Mouse (Mus musculus) MEL (cell line): ENCODE data around the gene Sult1d1. TPM values are rescaled to one million over a fixed set of nuclear protein-coding genes. Genes with fewer than 3 reads are reported as not detected.
"Not testable (repeated sequence)": the region's sequence is repeated elsewhere in the genome, so short reads cannot be mapped to it uniquely, and the experiment has no call there.

Experiments used
- DNase-seq: peaks from one replicate; pipeline ENCODE4 v3.0.0; 2011; ENCODE audit warnings: low read depth, low spot score
- H3K27ac ChIP-seq: 2 replicates; pipeline ENCODE4 v1.5.1; 2012; ENCODE audit warnings: low read depth, mild to moderate bottlenecking, control low read depth, low read length, moderate library complexity; ENCODE audit not compliant: control insufficient read depth
- H3K27me3 ChIP-seq, 2 experiments: fragments of 150-350 bp in 1 of 2; sonication (generic) in 1 of 2; 2 replicates each; pipeline ENCODE4 v1.6.1; 2012; ENCODE audit warnings: low read length in 2 of 2, mild to moderate bottlenecking in 2 of 2, improper control_type of control experiment in 1 of 2, moderate library complexity in 1 of 2; ENCODE audit not compliant: insufficient read depth in 2 of 2, control insufficient read depth in 1 of 2
- H3K36me3 ChIP-seq, 2 experiments: 2 replicates each; pipeline ENCODE4 v1.6.1; 2012 to 2014; ENCODE audit warnings: low read length in 2 of 2, improper control_type of control experiment in 1 of 2, inconsistent platforms in 1 of 2, mild to moderate bottlenecking in 1 of 2; ENCODE audit not compliant: insufficient read depth in 2 of 2, control insufficient read depth in 1 of 2
- H3K4me1 ChIP-seq, 2 experiments: fragments of 150-350 bp in 1 of 2; sonication (generic) in 1 of 2; 2 replicates each; pipeline ENCODE4 v1.6.1; 2012; ENCODE audit warnings: low read length in 2 of 2, improper control_type of control experiment in 1 of 2, mild to moderate bottlenecking in 1 of 2; ENCODE audit not compliant: insufficient read depth in 2 of 2, control insufficient read depth in 1 of 2
- H3K4me3 ChIP-seq, 2 experiments: fragments of 150-350 bp in 1 of 2; sonication (generic) in 1 of 2; 2 replicates each; pipeline ENCODE4 v1.5.1; 2012; ENCODE audit warnings: low read depth in 2 of 2, low read length in 2 of 2, mild to moderate bottlenecking in 2 of 2, moderate library complexity in 2 of 2, control low read depth in 1 of 2, improper control_type of control experiment in 1 of 2; ENCODE audit not compliant: control insufficient read depth in 1 of 2, insufficient read depth in 1 of 2
- H3K79me2 ChIP-seq: 2 replicates; pipeline ENCODE4 v1.6.1; 2012; ENCODE audit warnings: mild to moderate bottlenecking, low read length, moderate library complexity; ENCODE audit not compliant: control insufficient read depth, poor library complexity, insufficient read depth
- H3K9ac ChIP-seq: 2 replicates; pipeline ENCODE4 v1.6.1; 2012; ENCODE audit warnings: low read depth, mild to moderate bottlenecking, control low read depth, low read length, moderate library complexity; ENCODE audit not compliant: control insufficient read depth, poor library complexity, severe bottlenecking
- H3K9me3 ChIP-seq: fragments of 150-350 bp; sonication (generic); replicated peaks from 2 replicates; pipeline ENCODE4 v1.6.1; 2012; ENCODE audit warnings: mild to moderate bottlenecking, low read length, improper control_type of control experiment, moderate library complexity; ENCODE audit not compliant: insufficient read depth
- E2F4 ChIP-seq: IDR thresholded peaks from 2 replicates; pipeline ENCODE4 v1.6.1; 2011; ENCODE audit warnings: low read depth, low read length, improper control_type of control experiment, borderline replicate concordance
- EP300 ChIP-seq, 2 experiments: IDR thresholded peaks; 2 replicates each; pipeline ENCODE4 v1.6.1; 2011; ENCODE audit warnings: improper control_type of control experiment in 2 of 2, low read length in 2 of 2, low read depth in 1 of 2, mild to moderate bottlenecking in 1 of 2
- ETS1 ChIP-seq: IDR thresholded peaks from 2 replicates; pipeline ENCODE4 v1.6.1; 2012; ENCODE audit warnings: low read depth, mild to moderate bottlenecking, inconsistent platforms, low read length, improper control_type of control experiment, moderate library complexity
- MAFK ChIP-seq: IDR thresholded peaks from 2 replicates; pipeline ENCODE4 v1.6.1; 2011; ENCODE audit warnings: low read depth, mild to moderate bottlenecking, low read length, improper control_type of control experiment, borderline replicate concordance
- NELFE ChIP-seq: IDR thresholded peaks from 2 replicates; pipeline ENCODE4 v1.6.1; 2011; ENCODE audit warnings: low read depth, low read length, improper control_type of control experiment
- NRF1 ChIP-seq: IDR thresholded peaks from 2 replicates; pipeline ENCODE4 v1.6.1; 2014; ENCODE audit warnings: low read depth, mild to moderate bottlenecking, inconsistent platforms, low read length, improper control_type of control experiment, moderate library complexity; ENCODE audit not compliant: poor library complexity, insufficient read depth, severe bottlenecking
- RCOR1 ChIP-seq: IDR thresholded peaks from 2 replicates; pipeline ENCODE4 v1.6.1; 2012; ENCODE audit warnings: low read depth, mild to moderate bottlenecking, inconsistent platforms, low read length, improper control_type of control experiment
- polyA plus RNA-seq, 2 experiments: library from polyadenylated mRNA; stranded (reverse) in 1 of 2; unstranded in 1 of 2; fragments of >175 nt in 1 of 2; fragments of >200 nt in 1 of 2; gene quantifications; 2 replicates each; pipeline versions ENCODE4 v1.2.1 to v1.2.4; 2012; ENCODE audit warnings: low replicate concordance in 2 of 2, low read depth in 1 of 2; ENCODE audit not compliant: insufficient read length in 2 of 2, insufficient read depth in 1 of 2, missing spikeins in 1 of 2
- total RNA-seq: library from RNA; depleted of rRNA; stranded (reverse); fragments of 300-350 nt; gene quantifications from 2 replicates; pipeline ENCODE4 v1.2.3, GENCODE M21; 2012; rRNA removed

Sult1d1 gene
- total and polyA plus RNA-seq, 3 experiments, result not detected

DNA sequence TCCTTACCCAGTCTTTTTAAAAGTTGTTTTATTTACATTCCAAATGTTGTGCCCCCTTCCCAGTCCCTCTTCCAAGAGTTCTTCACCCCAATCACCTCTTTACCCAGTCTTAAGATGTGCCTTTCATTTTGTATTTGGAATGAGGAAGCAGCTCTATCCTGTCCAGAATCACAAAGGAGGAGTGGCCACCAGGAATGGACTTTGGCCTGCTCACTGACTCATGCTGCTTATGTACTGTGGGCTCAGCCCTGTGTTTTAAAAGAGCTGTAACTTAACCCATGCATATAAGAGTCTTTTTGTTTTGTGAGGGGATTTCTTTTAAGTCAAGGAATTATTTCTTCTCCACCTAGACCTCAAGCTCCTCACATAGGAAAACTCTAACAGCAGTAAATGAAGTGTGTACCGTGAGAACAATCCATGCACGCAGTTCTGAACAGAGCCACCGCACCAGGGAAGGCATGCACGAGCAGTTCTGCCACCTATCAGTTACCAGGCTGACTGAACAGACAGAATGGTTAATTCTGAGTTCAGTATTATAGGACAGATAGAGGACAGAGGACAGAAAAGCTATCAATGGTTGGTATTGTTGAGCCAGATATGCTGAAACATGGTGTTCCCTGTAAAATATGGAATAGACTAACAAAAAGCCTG lies 32.7 kb downstream of the Sult1d1 start:
- Histone ChIP-seq H3K27me3 (no peaks in the 10 kb centered on the region), H3K9ac (no peak overlapping the region), H3K9me3 (no peaks in the 10 kb centered on the region)
- no peak for DNase-seq
- TF ChIP-seq RCOR1 (no peak), EP300 (IDR thresholded peaks at IDR 0.05; ENCODE audit: low read depth in 1 of 2, low read length in 2 of 2) (no peak), E2F4 (no peak)
- TF ChIP-seq, all 39 proteins: peak for 0
- Histone ChIP-seq H3K4me1 (no peaks in the 10 kb centered on the region), H3K4me3 (no peak overlapping the region), H3K79me2 (no peaks in the 10 kb centered on the region), H3K27ac (no peak overlapping the region), H3K36me3 (no peaks in the 10 kb centered on the region)

DNA sequence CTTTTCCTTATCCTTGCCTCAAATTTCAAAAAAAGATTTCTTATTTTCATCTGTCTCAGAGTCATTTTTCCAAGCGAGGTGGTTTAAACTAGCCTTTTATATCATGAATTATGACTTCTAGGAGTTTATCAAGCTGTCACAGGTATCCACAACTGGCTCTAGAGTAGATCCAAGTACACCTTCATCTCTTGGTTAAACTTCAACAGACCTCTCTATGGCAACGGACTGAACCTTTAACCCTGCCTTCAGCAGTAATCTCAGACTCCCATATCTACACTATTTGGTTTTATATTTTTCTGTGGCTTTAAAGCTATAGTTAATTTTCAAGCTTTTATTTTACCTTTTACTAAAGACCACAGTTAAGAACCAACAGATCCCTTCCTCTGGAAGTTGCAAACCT lies 36.5 kb downstream of the Sult1d1 start:
- no peak for TF ChIP-seq ETS1
- no peak for TF ChIP-seq MAFK
- H3K36me3 ChIP-seq, result no peaks in the 10 kb centered on the region
- H3K9ac ChIP-seq, result no peak overlapping the region
- no peaks in the 10 kb centered on the region for H3K79me2 ChIP-seq
- H3K27ac ChIP-seq, result no peak overlapping the region
- no peaks in the 10 kb centered on the region for H3K9me3 ChIP-seq
- no peaks in the 10 kb centered on the region for H3K27me3 ChIP-seq
- no peak for DNase-seq
- no peaks in the 10 kb centered on the region for H3K4me1 ChIP-seq
- no peak overlapping the region for H3K4me3 ChIP-seq

DNA sequence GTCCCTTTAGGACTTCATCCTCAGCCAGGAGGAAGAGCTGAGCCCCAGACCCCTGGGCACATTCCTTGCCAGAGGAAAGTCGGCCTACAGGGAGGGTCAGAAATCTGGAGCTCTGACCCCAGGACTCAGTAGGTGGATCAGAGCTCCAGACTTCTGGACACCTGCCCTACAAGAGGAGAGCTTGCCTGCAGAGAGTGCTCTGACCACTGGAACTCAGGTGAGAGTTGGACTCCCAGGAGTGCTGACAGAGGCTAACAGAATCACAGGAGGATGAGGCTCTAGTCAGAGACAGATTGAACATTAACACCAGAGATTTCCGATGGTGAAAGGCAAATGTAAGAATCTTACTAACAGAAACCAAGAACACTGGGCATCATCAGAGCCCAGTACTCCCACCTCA lies 45.3 kb downstream of the Sult1d1 start:
- H3K79me2 ChIP-seq, H3K27ac ChIP-seq, H3K4me3 ChIP-seq, H3K4me1 ChIP-seq, H3K9me3 ChIP-seq, H3K36me3 ChIP-seq, H3K27me3 ChIP-seq, DNase-seq, H3K9ac ChIP-seq: not testable (repeated sequence)

DNA sequence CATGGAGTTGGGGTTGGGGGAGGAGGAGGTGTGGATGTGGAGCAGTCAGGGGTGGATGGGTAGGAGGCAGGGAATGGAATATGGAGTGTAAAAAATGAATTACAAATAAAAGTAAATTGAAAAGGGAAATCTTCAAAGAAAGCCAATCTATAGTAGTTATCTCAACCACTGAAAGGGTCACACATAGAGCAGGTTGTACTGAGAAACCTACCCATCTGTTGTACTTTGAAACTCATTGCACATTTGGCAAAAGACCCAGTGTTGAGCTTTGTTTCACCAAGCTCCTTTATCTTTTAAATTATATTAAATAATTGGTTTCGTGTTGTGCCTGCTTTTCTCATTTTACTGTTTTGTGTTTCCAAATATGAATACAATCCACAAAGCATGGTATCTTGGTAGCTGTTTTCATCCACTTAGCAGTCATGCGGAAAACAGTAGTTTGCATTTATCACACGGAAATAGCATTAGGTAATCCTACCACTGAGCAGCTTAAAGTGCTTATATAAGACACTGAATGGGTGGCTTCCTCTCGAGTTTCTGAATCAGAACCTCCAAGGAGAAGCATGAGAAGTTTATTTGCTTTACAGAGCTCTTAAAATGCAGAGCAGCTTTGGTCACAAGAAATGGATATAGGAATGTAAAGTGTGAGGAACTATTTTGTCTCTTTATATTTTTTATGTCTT lies 62.9 kb downstream of the Sult1d1 start:
- H3K36me3 ChIP-seq, result no peaks in the 10 kb centered on the region
- TF ChIP-seq NRF1 (no peak), NELFE (no peak), E2F4 (no peak)
- H3K79me2 ChIP-seq, result no peaks in the 10 kb centered on the region
- no peak for DNase-seq
- H3K4me1 ChIP-seq, result no peaks in the 10 kb centered on the region
- no peak overlapping the region for H3K4me3 ChIP-seq
- no peaks in the 10 kb centered on the region for H3K9me3 ChIP-seq
- H3K27ac ChIP-seq, result no peak overlapping the region
- H3K27me3 ChIP-seq, result no peaks in the 10 kb centered on the region
- no peak overlapping the region for H3K9ac ChIP-seq

Other genes with a start within 250 kb of the Sult1d1 start
- gene Ugt2a3, start 231.8 kb downstream of the Sult1d1 start, total RNA-seq, result not detected in 2 replicates
- not detected for gene Ugt2a3, start 231.8 kb downstream of the Sult1d1 start, polyA plus RNA-seq
- not detected in 2 replicates for gene Ugt2b38, start 144.8 kb downstream of the Sult1d1 start, total RNA-seq
- not detected for gene Ugt2b38, start 144.8 kb downstream of the Sult1d1 start, polyA plus RNA-seq
- not detected in 2 replicates for gene Ugt2a2, start 86.8 kb downstream of the Sult1d1 start, total RNA-seq
- not detected for gene Ugt2a2, start 86.8 kb downstream of the Sult1d1 start, polyA plus RNA-seq
- not detected in 2 replicates for gene Gm43638, start 82.2 kb downstream of the Sult1d1 start, total RNA-seq
- gene Gm43638, start 82.2 kb downstream of the Sult1d1 start, polyA plus RNA-seq, result not detected
- not detected in 2 replicates for gene Ugt2a1, start 78.2 kb downstream of the Sult1d1 start, total RNA-seq
- gene Ugt2a1, start 78.2 kb downstream of the Sult1d1 start, polyA plus RNA-seq, result not detected
- gene Sult1b1, start 30.8 kb downstream of the Sult1d1 start, total RNA-seq, result not detected in 2 replicates
- not detected for gene Sult1b1, start 30.8 kb downstream of the Sult1d1 start, polyA plus RNA-seq
- gene Sult1e1, start 22.6 kb upstream of the Sult1d1 start, total RNA-seq, result not detected in 2 replicates
- gene Sult1e1, start 22.6 kb upstream of the Sult1d1 start, polyA plus RNA-seq, result not detected
- gene Csn1s1, start 97.2 kb upstream of the Sult1d1 start, total RNA-seq, result not detected in 2 replicates
- not detected for gene Csn1s1, start 97.2 kb upstream of the Sult1d1 start, polyA plus RNA-seq
- not detected in 2 replicates for gene Csn2, start 130.6 kb upstream of the Sult1d1 start, total RNA-seq
- not detected for gene Csn2, start 130.6 kb upstream of the Sult1d1 start, polyA plus RNA-seq
- not detected in 2 replicates for gene Csn1s2a, start 205.5 kb upstream of the Sult1d1 start, total RNA-seq
- not detected for gene Csn1s2a, start 205.5 kb upstream of the Sult1d1 start, polyA plus RNA-seq
- gene Csn1s2b, start 239.1 kb upstream of the Sult1d1 start, total RNA-seq, result not detected in 2 replicates
- not detected for gene Csn1s2b, start 239.1 kb upstream of the Sult1d1 start, polyA plus RNA-seq